Mouse (Mus musculus) forebrain, postnatal 0 days (tissue): ENCODE measurements at regions not wholly inside any gene's neighbourhood (a gene's known extent, or its start where the extent isn't known, plus 50 kb on each side); places are given as distances from the start of the nearest gene placed in this dataset.

Experiments
- ATAC-seq: fragments of 200-750 bp; cut with Nextera tagmentation; 2 replicates; pipeline ENCODE4 v1.8.0; 2017; ENCODE audit warnings: mild to moderate bottlenecking, moderate library complexity
- DNase-seq: peaks from one replicate; pipeline ENCODE4 v3.0.0-alpha.2; 2015
- H3K27ac ChIP-seq: fragments of 300-500 bp; sonication (generic); 2 replicates; pipeline ENCODE4 v1.5.1; 2014; ENCODE audit warnings: low read depth, mild to moderate bottlenecking, antibody characterized with exemption, low read length, moderate library complexity, mixed read lengths
- H3K27me3 ChIP-seq: fragments of 300-500 bp; sonication (generic); 2 replicates; pipeline ENCODE4 v1.6.1; 2014; ENCODE audit warnings: mild to moderate bottlenecking, low read length, mixed read lengths; ENCODE audit not compliant: insufficient read depth
- H3K36me3 ChIP-seq: fragments of 300-500 bp; sonication (generic); 2 replicates; pipeline ENCODE4 v1.6.1; 2014; ENCODE audit warnings: mild to moderate bottlenecking, moderate library complexity; ENCODE audit not compliant: insufficient read depth
- H3K4me1 ChIP-seq: fragments of 300-500 bp; sonication (generic); 2 replicates; pipeline ENCODE4 v1.6.1; 2014; ENCODE audit warnings: antibody characterized with exemption; ENCODE audit not compliant: insufficient read depth
- H3K4me2 ChIP-seq: fragments of 300-500 bp; sonication (generic); 2 replicates; pipeline ENCODE4 v1.6.1; 2014; ENCODE audit warnings: low read depth, mild to moderate bottlenecking, moderate library complexity
- H3K4me3 ChIP-seq: fragments of 300-500 bp; sonication (generic); 2 replicates; pipeline ENCODE4 v1.5.1; 2014; ENCODE audit warnings: low read depth, low read length, mixed read lengths
- H3K9ac ChIP-seq: fragments of 300-500 bp; sonication (generic); 2 replicates; pipeline ENCODE4 v1.6.1; 2014; ENCODE audit warnings: mild to moderate bottlenecking
- H3K9me3 ChIP-seq: fragments of 300-500 bp; sonication (generic); 2 replicates; pipeline ENCODE4 v1.6.1; 2016; ENCODE audit warnings: low read length
- CTCF ChIP-seq: sonication (generic); IDR thresholded peaks from 2 replicates; pipeline ENCODE4 v1.5.1; 2016; ENCODE audit warnings: antibody characterized with exemption, control low read depth, low read depth
- WGBS: fragments of 180-500 bp; shearing (Covaris S2); extraction: QIAGEN DNeasy Blood & Tissue Kit; methylation state at CpG from one replicate; pipeline ENCODE4 v1.1.7; 2014; 5-methylcytosine and 5-hydroxymethylcytosine counted together

- TF ChIP-seq CTCF = no peak
- H3K9ac ChIP-seq = no peak overlapping the region
- H3K4me3 ChIP-seq = no peak overlapping the region
- no peaks in the 10 kb centered on the region for H3K9me3 ChIP-seq
- WGBS = 70% methylated on average over 1 of the region's 1 CpGs
- no peaks in the 10 kb centered on the region for H3K27me3 ChIP-seq
- ATAC-seq (peak; percentile 69; the same call in 1 of the 2 replicates), DNase-seq (peak; percentile 38)
- H3K4me2 ChIP-seq = no peak overlapping the region
- H3K4me1 ChIP-seq = no peaks in the 10 kb centered on the region; the same call in 1 of the 2 replicates
- H3K27ac ChIP-seq = no peak overlapping the region
- no peaks in the 10 kb centered on the region for H3K36me3 ChIP-seq
Observed at GRCm38 (mm10) chr9:91823733-91824487, 368.8 kb upstream of the Plscr5 start.

GRCm38 (mm10) chr9:91818616-91819328, 374.0 kb upstream of the Plscr5 start:
- Histone ChIP-seq H3K4me3 (no peak overlapping the region), H3K27ac (no peak overlapping the region), H3K9ac (no peak overlapping the region), H3K27me3 (no peaks in the 10 kb centered on the region), H3K36me3 (no peaks in the 10 kb centered on the region), H3K4me1 (no peaks in the 10 kb centered on the region; the same call in 1 of the 2 replicates), H3K4me2 (no peak overlapping the region), H3K9me3 (no peaks in the 10 kb centered on the region)
- ATAC-seq (peak; percentile 42; the same call in 1 of the 2 replicates), DNase-seq (peak; percentile 29)
- WGBS = 18% methylated on average over 13 of the region's 13 CpGs
- no peak for TF ChIP-seq CTCF

GRCm38 (mm10) chr9:91803372-91803961, 389.3 kb upstream of the Plscr5 start:
- peak; percentile 44 for DNase-seq
- Histone ChIP-seq H3K27ac (no peak overlapping the region), H3K9me3 (no peaks in the 10 kb centered on the region), H3K27me3 (no peaks in the 10 kb centered on the region), H3K4me2 (no peak overlapping the region), H3K4me1 (no peaks in the 10 kb centered on the region), H3K36me3 (no peaks in the 10 kb centered on the region), H3K4me3 (no peak overlapping the region), H3K9ac (no peak overlapping the region)
- TF ChIP-seq CTCF = no peak
- WGBS = 46% methylated on average over 3 of the region's 3 CpGs
- ATAC-seq = peak; percentile 76

- Histone ChIP-seq H3K27ac (no peak overlapping the region), H3K9me3 (no peaks in the 10 kb centered on the region), H3K4me1 (no peaks in the 10 kb centered on the region), H3K4me3 (no peak overlapping the region), H3K4me2 (no peak overlapping the region), H3K27me3 (no peaks in the 10 kb centered on the region), H3K9ac (no peak overlapping the region), H3K36me3 (no peaks in the 10 kb centered on the region)
- ATAC-seq (peak; percentile 29; the same call in 1 of the 2 replicates), DNase-seq (no peak)
- 68% methylated on average over 4 of the region's 4 CpGs for WGBS
- TF ChIP-seq CTCF = no peak
Observed at GRCm38 (mm10) chr9:91798837-91799225, 393.9 kb upstream of the Plscr5 start.

- H3K27me3 ChIP-seq = no peaks in the 10 kb centered on the region
- H3K4me2 ChIP-seq = no peak overlapping the region
- ATAC-seq (peak; percentile 88), DNase-seq (peak; percentile 65)
- H3K9me3 ChIP-seq = no peaks in the 10 kb centered on the region
- TF ChIP-seq CTCF = no peak
- no peak overlapping the region for H3K9ac ChIP-seq
- no peaks in the 10 kb centered on the region for H3K36me3 ChIP-seq
- no peaks in the 10 kb centered on the region for H3K4me1 ChIP-seq
- WGBS = 78% methylated on average over 10 of the region's 10 CpGs
- no peak overlapping the region for H3K4me3 ChIP-seq
- no peak overlapping the region for H3K27ac ChIP-seq
Observed at GRCm38 (mm10) chr9:91798171-91798836, 394.4 kb upstream of the Plscr5 start.

GRCm38 (mm10) chr9:91796976-91797375, 395.8 kb upstream of the Plscr5 start:
- Histone ChIP-seq H3K27me3 (no peaks in the 10 kb centered on the region), H3K4me2 (no peak overlapping the region), H3K36me3 (no peaks in the 10 kb centered on the region), H3K4me3 (no peak overlapping the region), H3K9me3 (no peaks in the 10 kb centered on the region), H3K4me1 (no peaks in the 10 kb centered on the region), H3K9ac (no peak overlapping the region), H3K27ac (no peak overlapping the region)
- ATAC-seq = no peak
- TF ChIP-seq CTCF = no peak
- DNase-seq = no peak
- 76% methylated on average over 4 of the region's 4 CpGs for WGBS
